8 mouse cellular contexts compared by ENCODE assay signal in genomic region chr13:55601611-55602010, GRCm38 (mm10). TPM values are rescaled to one million over a fixed set of nuclear protein-coding genes. Genes with fewer than 3 reads are reported as not detected.
DNase-seq lines count a peak whose midpoint lies in the region; ATAC-seq lines count a peak whose summit lies in the region.

No protein-coding gene starts in this region.

- peak; percentile 80 to 88 for DNase-seq in CD8-positive naive resting alpha-beta T cell, adult 2 months (ENCODE audit: low read depth in 2 of 2, low spot score in 2 of 2)
- DNase-seq in adrenal gland, adult 2 months: peak; percentile 78
- DNase-seq in embryo, embryonic 9.5 days (ENCODE audit: extremely low spot score): peak; percentile 82
- DNase-seq in heart, postnatal 25 days (ENCODE audit: low spot score): peak; percentile 28
- DNase-seq in layer of hippocampus, postnatal 14 days (ENCODE audit: low spot score in 2 of 2): peak; percentile 82 to 88
- peak; percentile 89 for DNase-seq in right cerebral cortex, postnatal 14 days
- peak; percentile 50 to 86 for DNase-seq in urinary bladder, postnatal 4 days (ENCODE audit: low spot score in 2 of 2)

- intact Hi-C loops in heart, postnatal 25 days (cut with DNase I): loop anchor here (1.0 to 2.0 kb wide), 3 partner anchors 17 to 127 kb away; no protein-coding TSS in a partner anchor

- ATAC-seq in megakaryocyte, adult 5-6 weeks (ENCODE audit: poor library complexity, severe bottlenecking): peak; percentile 58

RNA-seq across cellular contexts. Expression of gene B4galt7, which starts 1.9 kb away (rescaled TPM):
- total RNA-seq in adrenal gland, adult 2 months (2021): 10 to 100 TPM; 13.0 to 13.7 TPM
- polyA plus RNA-seq in adrenal gland, adult 2 months (2012; rRNA removed): 20.9 and 22.7 TPM in 2 replicates
- 10 to 100 TPM in 1 of 2 experiments, 1 to 10 TPM in 1; 9.6 to 10.4 TPM for total RNA-seq in heart, postnatal 25 days (2021)
- total RNA-seq in layer of hippocampus, postnatal 14 days (2021): 10 to 100 TPM; 22.5 to 22.8 TPM
- 10.4 TPM in 2 replicates for total RNA-seq in megakaryocyte, adult 5-6 weeks (2015)
- total RNA-seq in megakaryocyte, adult 5-6 weeks (2017): 11.3 and 11.8 TPM in 2 replicates

RNA-seq across cellular contexts. Expression of gene Caml, which starts 21.2 kb away (rescaled TPM):
- 10 to 100 TPM; 30.9 to 32.4 TPM for total RNA-seq in adrenal gland, adult 2 months (2021)
- 12.9 and 13.2 TPM in 2 replicates for polyA plus RNA-seq in adrenal gland, adult 2 months (2012; rRNA removed)
- total RNA-seq in heart, postnatal 25 days (2021): 10 to 100 TPM; 11.5 to 12.1 TPM
- 10 to 100 TPM; 48.7 TPM for total RNA-seq in layer of hippocampus, postnatal 14 days (2021)
- 30.5 and 30.6 TPM in 2 replicates for total RNA-seq in megakaryocyte, adult 5-6 weeks (2015)
- 25.9 and 36.6 TPM in 2 replicates for total RNA-seq in megakaryocyte, adult 5-6 weeks (2017)

RNA-seq across cellular contexts. Expression of gene Tmed9, which starts 28.1 kb away (rescaled TPM):
- total RNA-seq in adrenal gland, adult 2 months (2021): 100 to 1,000 TPM; 127 to 184 TPM
- polyA plus RNA-seq in adrenal gland, adult 2 months (2012; rRNA removed): 54.9 and 71.9 TPM in 2 replicates
- 10 to 100 TPM; 86.3 to 94.2 TPM for total RNA-seq in heart, postnatal 25 days (2021)
- total RNA-seq in layer of hippocampus, postnatal 14 days (2021): 100 to 1,000 TPM; 132 to 133 TPM
- total RNA-seq in megakaryocyte, adult 5-6 weeks (2015): 44.1 and 54.7 TPM in 2 replicates
- 87.7 and 100 TPM in 2 replicates for total RNA-seq in megakaryocyte, adult 5-6 weeks (2017)

RNA-seq across cellular contexts. Expression of gene Fam193b, which starts 30.7 kb away (rescaled TPM):
- 10 to 100 TPM; 32.0 to 41.2 TPM for total RNA-seq in adrenal gland, adult 2 months (2021)
- polyA plus RNA-seq in adrenal gland, adult 2 months (2012; rRNA removed): 99.6 and 110 TPM in 2 replicates
- total RNA-seq in heart, postnatal 25 days (2021): 10 to 100 TPM; 18.3 to 19.0 TPM
- 10 to 100 TPM; 64.8 to 67.7 TPM for total RNA-seq in layer of hippocampus, postnatal 14 days (2021)
- 29.7 and 35.4 TPM in 2 replicates for total RNA-seq in megakaryocyte, adult 5-6 weeks (2015)
- total RNA-seq in megakaryocyte, adult 5-6 weeks (2017): 19.1 and 26.4 TPM in 2 replicates

RNA-seq across cellular contexts. Expression of gene Ddx46, which starts 33.2 kb away (rescaled TPM):
- 10 to 100 TPM; 33.6 to 40.4 TPM for total RNA-seq in adrenal gland, adult 2 months (2021)
- polyA plus RNA-seq in adrenal gland, adult 2 months (2012; rRNA removed): 6.8 and 9.1 TPM in 2 replicates
- 10 to 100 TPM; 18.9 to 23.5 TPM for total RNA-seq in heart, postnatal 25 days (2021)
- 10 to 100 TPM; 46.0 to 50.8 TPM for total RNA-seq in layer of hippocampus, postnatal 14 days (2021)
- total RNA-seq in megakaryocyte, adult 5-6 weeks (2015): 44.2 and 49.5 TPM in 2 replicates
- total RNA-seq in megakaryocyte, adult 5-6 weeks (2017): 58.1 and 60.1 TPM in 2 replicates

Comparison
In these comparisons a context has a peak if more than half of its experiments do, and no peak if none do; other contexts are left out.
1. Peak in every context shown above with its lines: DNase-seq and ATAC-seq.
2. DNase-seq: peak in every context shown above with its lines; median percentile 89 in right cerebral cortex, postnatal 14 days; 85 in layer of hippocampus, postnatal 14 days; 84 in CD8-positive naive resting alpha-beta T cell, adult 2 months; 82 in embryo, embryonic 9.5 days; 78 in adrenal gland, adult 2 months; 68 in urinary bladder, postnatal 4 days; 28 in heart, postnatal 25 days.